Mouse (Mus musculus) ES-E14 (cell line): ENCODE measurements at regions not wholly inside any gene's neighbourhood (a gene's known extent, or its start where the extent isn't known, plus 50 kb on each side); places are given as distances from the start of the nearest gene placed in this dataset.

Experiments used
- DNase-seq: peaks from one replicate; pipeline ENCODE4 v3.0.0-alpha.2; 2013; ENCODE audit warnings: low read depth, low spot score
- H3K27ac ChIP-seq: 2 replicates; pipeline ENCODE4 v1.5.1; 2012; ENCODE audit warnings: low read depth, mild to moderate bottlenecking, low read length, moderate library complexity, mixed read lengths; ENCODE audit not compliant: poor library complexity, insufficient read depth, severe bottlenecking
- H3K36me3 ChIP-seq: 2 replicates; pipeline ENCODE4 v1.6.1; 2012; ENCODE audit warnings: mild to moderate bottlenecking, low read length, moderate library complexity, mixed read lengths; ENCODE audit not compliant: control insufficient read depth, poor library complexity, insufficient read depth, severe bottlenecking
- H3K4me1 ChIP-seq, 2 experiments: fragments of 150-350 bp in 1 of 2; sonication (generic) in 1 of 2; 2 replicates each; pipeline ENCODE4 v1.6.1; 2012; ENCODE audit warnings: low read length in 2 of 2, mild to moderate bottlenecking in 1 of 2, mixed read lengths in 1 of 2; ENCODE audit not compliant: control insufficient read depth in 2 of 2, insufficient read depth in 2 of 2, poor library complexity in 1 of 2
- H3K4me3 ChIP-seq, 2 experiments: fragments of 150-350 bp in 1 of 2; sonication (generic) in 1 of 2; 2 replicates each; pipeline ENCODE4 v1.5.1; 2012; ENCODE audit warnings: low read length in 2 of 2, low read depth in 1 of 2, mild to moderate bottlenecking in 1 of 2, mixed read lengths in 1 of 2; ENCODE audit not compliant: insufficient read depth in 1 of 2, poor library complexity in 1 of 2, severe bottlenecking in 1 of 2
- H3K9ac ChIP-seq: 2 replicates; pipeline ENCODE4 v1.6.1; 2012; ENCODE audit warnings: low read depth, mild to moderate bottlenecking, low read length, mixed read lengths; ENCODE audit not compliant: poor library complexity, insufficient read depth, severe bottlenecking
- H3K9me3 ChIP-seq: fragments of 150-350 bp; sonication (generic); 2 replicates; pipeline ENCODE4 v1.6.1; 2012; ENCODE audit warnings: low read depth, mild to moderate bottlenecking, low read length; ENCODE audit not compliant: control insufficient read depth, insufficient read depth
- CHD2 ChIP-seq: IDR thresholded peaks from 2 replicates; pipeline ENCODE4 v1.6.1; 2014; ENCODE audit warnings: mild to moderate bottlenecking, low read depth, low read length, inconsistent platforms
- HCFC1 ChIP-seq: IDR thresholded peaks from 2 replicates; pipeline ENCODE4 v1.6.1; 2012; ENCODE audit warnings: low read length, inconsistent platforms, borderline replicate concordance; ENCODE audit not compliant: insufficient read depth
- MAFK ChIP-seq: IDR thresholded peaks from 2 replicates; pipeline ENCODE4 v1.6.1; 2014; ENCODE audit warnings: mild to moderate bottlenecking, low read depth, low read length, inconsistent platforms; ENCODE audit not compliant: insufficient read depth
- ZC3H11A ChIP-seq: IDR thresholded peaks from 2 replicates; pipeline ENCODE4 v1.6.1; 2012; ENCODE audit warnings: low read depth, mild to moderate bottlenecking, inconsistent platforms, low read length, borderline replicate concordance
- ZNF384 ChIP-seq: IDR thresholded peaks from 2 replicates; pipeline ENCODE4 v1.6.1; 2012; ENCODE audit warnings: low read depth, low read length, inconsistent platforms
- in situ Hi-C, 2 experiments: fragments of 600-800 bp; cut with MboI; formaldehyde crosslinking; loops; one replicate each; pipeline ENCODE4 v1.15.1; 2025; ENCODE audit warnings: low sequenced_read_pairs in 2 of 2, inconsistent platforms in 1 of 2; ENCODE audit not compliant: unreplicated experiment in 2 of 2

- DNase-seq: no peak
- no peak overlapping the region for H3K4me3 ChIP-seq
- TF ChIP-seq HCFC1 (no peak), ZC3H11A (no peak), MAFK (no peak), ZNF384 (no peak), CHD2 (no peak)
- no peak overlapping the region for H3K27ac ChIP-seq
- in situ Hi-C loops: loop anchor here in 1 of 2 experiments (25.0 kb wide), 1 partner anchor 532 kb away; no protein-coding TSS in a partner anchor
- no peak overlapping the region for H3K9ac ChIP-seq
- no peaks in the 10 kb centered on the region for H3K9me3 ChIP-seq
- no peaks in the 10 kb centered on the region for H3K36me3 ChIP-seq
- H3K4me1 ChIP-seq: no peaks in the 10 kb centered on the region
These were observed 112.8 kb downstream of the Gm9733 start for GRCm38 (mm10) chr3:15219275-15219674.

GRCm38 (mm10) chr3:15223266-15223665 lies 108.8 kb downstream of the Gm9733 start:
- no peaks in the 10 kb centered on the region for H3K4me1 ChIP-seq
- no peak for DNase-seq
- H3K9me3 ChIP-seq: no peaks in the 10 kb centered on the region
- in situ Hi-C loops: loop anchor here in 1 of 2 experiments (25.0 kb wide), 1 partner anchor 536 kb away; no protein-coding TSS in a partner anchor
- no peak for TF ChIP-seq HCFC1
- TF ChIP-seq ZC3H11A: no peak
- no peak for TF ChIP-seq CHD2
- no peak overlapping the region for H3K27ac ChIP-seq
- H3K9ac ChIP-seq: no peak overlapping the region
- H3K4me3 ChIP-seq: no peak overlapping the region
- no peaks in the 10 kb centered on the region for H3K36me3 ChIP-seq

- TF ChIP-seq ZNF384 (no peak), HCFC1 (no peak), CHD2 (no peak), ZC3H11A (no peak), MAFK (no peak)
- no peak for DNase-seq
- in situ Hi-C loops: loop anchor here in 1 of 2 experiments (25.0 kb wide), 1 partner anchor 537 kb away; no protein-coding TSS in a partner anchor
- no peaks in the 10 kb centered on the region for H3K4me1 ChIP-seq
- H3K9ac ChIP-seq: no peak overlapping the region
- H3K36me3 ChIP-seq: no peaks in the 10 kb centered on the region
- H3K4me3 ChIP-seq: no peak overlapping the region
- no peak overlapping the region for H3K27ac ChIP-seq
- H3K9me3 ChIP-seq: no peaks in the 10 kb centered on the region
These were observed 107.7 kb downstream of the Gm9733 start for GRCm38 (mm10) chr3:15224452-15224851.

- Histone ChIP-seq H3K9ac (no peak overlapping the region), H3K36me3 (no peaks in the 10 kb centered on the region), H3K4me1 (peaks cover 0 to 3% of the 10 kb centered on the region in 2 experiments; a peak in 2 of 4 replicates), H3K27ac (no peak overlapping the region), H3K4me3 (no peak overlapping the region), H3K9me3 (no peaks in the 10 kb centered on the region)
- no peak for TF ChIP-seq ZC3H11A
- no peak for TF ChIP-seq MAFK
- TF ChIP-seq CHD2: no peak
- no peak for TF ChIP-seq ZNF384
- TF ChIP-seq HCFC1: no peak
- DNase-seq: no peak
- in situ Hi-C loops: loop anchor here in 1 of 2 experiments (25.0 kb wide), 1 partner anchor 541 kb away; no protein-coding TSS in a partner anchor
These were observed 103.5 kb downstream of the Gm9733 start for GRCm38 (mm10) chr3:15228641-15229040.

- H3K27ac ChIP-seq: no peak overlapping the region
- no peak for TF ChIP-seq CHD2
- TF ChIP-seq ZNF384: no peak
- TF ChIP-seq HCFC1: no peak
- no peak for TF ChIP-seq MAFK
- TF ChIP-seq ZC3H11A: no peak
- H3K4me1 ChIP-seq: peaks cover 0 to 3% of the 10 kb centered on the region in 2 experiments; a peak in 2 of 4 replicates
- H3K36me3 ChIP-seq: no peaks in the 10 kb centered on the region
- peak; percentile 29 for DNase-seq
- no peak overlapping the region for H3K4me3 ChIP-seq
- H3K9ac ChIP-seq: no peak overlapping the region
- no peaks in the 10 kb centered on the region for H3K9me3 ChIP-seq
- in situ Hi-C loops: loop anchor here in 1 of 2 experiments (25.0 kb wide), 1 partner anchor 543 kb away; no protein-coding TSS in a partner anchor
These were observed 101.9 kb downstream of the Gm9733 start for GRCm38 (mm10) chr3:15230204-15230603.
